Mouse (Mus musculus): ENCODE results near the gene Pick1.
A peak's percentile ranks its signal among the peaks of the same experiment; 100 is the strongest.

Gene Pick1

DNA sequence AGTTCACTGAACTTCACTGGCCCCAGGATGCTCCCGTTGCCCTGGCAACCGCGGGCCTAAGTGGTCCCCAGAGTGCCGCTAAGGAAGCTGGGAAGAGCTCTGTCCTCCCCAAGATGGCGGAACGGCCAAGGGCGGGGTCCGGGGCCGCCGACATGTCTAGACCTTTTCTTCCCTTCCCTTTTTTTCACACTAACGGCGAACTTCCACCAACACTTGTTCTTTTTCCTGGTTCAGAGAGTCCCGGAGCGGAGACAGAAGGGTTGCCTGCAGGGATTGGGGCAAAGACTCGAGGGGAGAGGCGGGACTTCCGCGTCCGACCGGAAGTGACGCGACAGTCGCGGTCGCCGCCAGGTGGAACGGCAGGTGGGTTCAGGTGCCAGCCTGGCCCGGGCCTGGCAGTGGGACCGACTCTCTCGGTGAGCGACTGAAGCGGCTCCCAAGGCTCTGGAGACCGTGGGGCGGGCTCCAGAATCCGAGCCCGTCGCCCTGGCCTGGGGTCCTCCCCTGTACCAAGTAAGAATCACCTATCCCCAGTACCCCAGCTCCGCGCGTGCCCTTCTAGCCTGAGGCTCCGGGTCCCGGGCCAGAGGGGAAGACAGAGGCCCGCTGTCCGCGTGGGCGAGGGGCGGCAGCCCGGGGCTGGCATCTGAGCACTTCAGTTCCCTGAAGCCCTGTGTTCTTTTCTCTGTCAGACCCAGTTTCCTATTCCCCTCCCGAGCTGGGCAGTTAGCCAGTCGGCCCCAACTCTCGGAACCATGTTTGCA, at the start of gene Pick1, which contains the start of gene Gm49486:
TSS of gene Pick1 (plus strand) at position 116 of the 764 bp plus-strand sequence.
TSS of gene Gm49486 (plus strand) at position 334 of the 764 bp plus-strand sequence.
- no peak; the same call in 1 of the 2 replicates for TF ChIP-seq GATA4 (IDR thresholded peaks at IDR 0.05; ENCODE audit: insufficient replicate concordance, low read length)

DNA sequence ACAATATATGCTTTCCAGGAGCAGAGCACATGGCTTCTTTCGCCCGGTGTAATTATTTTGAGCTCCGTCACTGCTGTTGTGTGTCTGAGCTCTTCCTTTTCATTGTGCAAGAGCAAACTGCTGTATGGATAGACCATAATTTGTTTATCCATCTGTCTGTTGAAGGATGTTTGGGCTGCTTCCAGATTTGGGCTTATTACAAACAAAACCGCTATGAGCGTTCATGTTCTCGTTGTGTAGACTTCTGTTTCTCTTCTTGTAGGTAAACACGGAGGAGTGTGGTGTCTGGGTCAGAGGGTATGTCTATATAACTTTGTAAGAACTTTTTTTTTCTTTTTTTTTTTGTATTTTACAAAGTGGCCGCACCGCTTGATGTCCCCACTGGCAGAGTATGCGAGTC, 43.8 kb upstream of the Pick1 start:
- no peak for TF ChIP-seq GATA4 (IDR thresholded peaks at IDR 0.05; ENCODE audit: insufficient replicate concordance, low read length)

DNA sequence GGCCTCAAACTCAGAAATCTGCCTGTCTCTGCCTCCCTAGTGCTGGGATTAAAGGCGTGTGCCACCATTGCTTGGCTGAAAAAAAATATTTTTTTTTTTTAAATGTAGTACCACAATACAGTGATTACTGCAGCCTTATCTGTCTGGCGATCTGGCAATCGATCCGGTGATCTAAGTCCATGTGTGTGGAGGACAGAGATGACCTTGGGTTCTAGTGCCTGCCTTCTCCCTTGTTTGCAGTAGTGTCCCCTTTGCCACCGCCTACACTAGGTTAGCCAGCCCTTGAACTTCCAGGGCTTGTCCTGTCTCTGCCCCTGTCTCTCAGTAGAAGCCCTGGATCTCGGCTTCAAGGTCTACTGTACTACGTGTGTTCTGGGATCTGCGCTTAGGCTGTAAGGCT, 41.2 kb upstream of the Pick1 start:
- TF ChIP-seq GATA4 (IDR thresholded peaks at IDR 0.05; ENCODE audit: insufficient replicate concordance, low read length): peak; percentile 99

DNA sequence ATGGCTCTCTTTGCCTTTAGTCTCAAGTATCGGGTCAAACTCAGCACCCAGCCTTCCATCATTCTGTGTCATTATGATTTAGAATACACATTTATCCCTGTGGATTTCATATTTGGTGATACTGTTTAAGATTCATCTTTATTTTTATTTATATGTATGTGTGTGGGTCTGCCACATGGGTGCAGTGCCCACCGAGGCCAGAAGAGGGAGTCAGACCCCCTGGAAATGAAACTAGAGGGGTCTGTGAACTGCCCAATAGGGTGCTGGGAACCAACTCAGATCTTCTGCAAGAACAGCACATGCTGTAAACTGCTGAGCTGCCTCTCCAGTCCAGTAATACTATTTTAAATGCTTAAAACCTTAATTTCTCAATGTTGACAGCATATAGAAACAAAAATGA, 37.5 kb upstream of the Pick1 start:
- no peak for TF ChIP-seq GATA4 (IDR thresholded peaks at IDR 0.05; ENCODE audit: insufficient replicate concordance, low read length)

DNA sequence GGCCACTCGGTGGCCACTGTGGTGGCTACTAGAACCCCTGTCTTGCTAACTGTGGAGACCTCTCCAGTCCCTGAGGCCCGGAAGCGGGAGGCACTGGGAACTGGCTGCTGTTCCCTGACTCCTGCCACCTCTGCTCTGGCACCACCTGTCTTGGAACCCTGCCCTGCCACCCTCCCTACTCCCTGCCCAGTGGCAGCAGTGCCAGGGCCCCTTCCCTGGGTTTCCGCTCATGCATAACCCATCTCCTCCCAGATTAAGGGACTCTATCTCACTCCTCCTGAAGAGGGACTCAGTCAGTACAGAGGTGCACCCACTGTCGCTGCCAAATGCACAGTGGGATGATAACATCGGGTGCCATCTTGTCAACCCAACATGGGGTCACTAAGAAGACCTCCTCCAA, 36.5 kb upstream of the Pick1 start:
- TF ChIP-seq GATA4 (IDR thresholded peaks at IDR 0.05; ENCODE audit: insufficient replicate concordance, low read length): no peak

DNA sequence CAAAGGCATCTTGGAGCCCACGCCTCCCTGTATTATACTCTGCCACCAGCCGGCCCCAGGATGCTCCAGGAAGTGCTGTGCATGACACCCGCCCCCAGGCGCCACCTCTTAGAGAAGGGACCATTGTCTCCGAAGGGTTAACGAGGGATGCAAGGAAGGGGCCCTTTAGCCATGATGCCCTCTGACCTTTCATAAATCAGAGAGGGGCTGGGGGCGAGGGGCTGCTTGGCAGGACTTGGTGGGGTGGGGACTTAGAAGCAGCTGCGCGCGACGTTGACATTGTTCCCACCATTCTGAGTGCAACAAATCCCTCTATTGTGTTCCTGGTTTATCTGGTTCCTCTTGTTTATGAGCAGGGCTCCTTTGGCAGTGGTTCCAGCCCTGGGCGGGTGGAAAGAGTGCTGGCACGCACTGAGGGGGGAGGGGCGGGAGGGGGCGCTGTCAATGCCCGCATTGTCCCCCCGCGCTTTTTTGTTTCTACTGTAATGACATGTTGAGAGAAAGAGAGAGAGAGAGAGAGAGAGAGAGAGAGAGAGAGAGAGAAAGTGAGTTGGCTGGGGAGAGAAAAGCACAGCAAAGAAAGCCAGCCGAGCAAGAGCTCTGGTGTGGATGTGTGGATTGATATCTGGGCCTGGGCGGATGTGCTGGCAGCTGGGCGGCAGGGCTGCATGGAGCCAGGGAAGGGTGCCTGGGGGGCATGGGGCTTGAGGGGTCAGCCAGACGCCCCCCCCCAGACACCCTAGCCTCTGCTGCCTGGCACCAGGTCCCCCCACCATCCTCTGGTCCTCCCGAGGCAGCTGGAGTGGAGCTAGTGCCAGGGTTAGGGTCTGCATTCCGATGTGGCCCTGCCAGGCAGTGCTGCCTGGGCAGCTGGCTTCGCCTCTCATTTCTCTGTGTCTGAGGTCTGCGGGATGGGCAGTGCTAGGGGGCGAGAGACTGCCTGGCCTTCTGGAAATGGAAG, 35.8 kb upstream of the Pick1 start:
- TF ChIP-seq GATA4 (IDR thresholded peaks at IDR 0.05; ENCODE audit: insufficient replicate concordance, low read length): no peak

DNA sequence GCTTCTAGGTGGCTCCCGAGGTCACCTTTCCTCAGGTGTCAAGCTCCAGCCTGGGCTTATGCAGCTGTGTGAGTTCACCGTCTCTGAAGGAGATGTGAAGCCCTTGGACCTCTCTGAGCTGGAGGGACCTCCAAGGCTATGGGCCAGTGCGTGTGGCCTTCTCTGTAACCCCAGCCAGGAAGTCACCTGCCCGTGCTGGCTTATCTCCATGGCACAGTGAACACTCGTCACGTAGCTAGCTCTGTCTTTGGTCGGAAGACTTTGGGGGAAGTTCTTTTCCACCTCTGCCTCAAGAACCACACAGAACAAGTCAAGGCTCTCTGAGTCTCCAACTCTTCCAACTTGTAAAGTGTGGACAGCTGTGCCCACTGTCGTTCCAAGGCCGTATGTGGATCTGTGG, 34.9 kb upstream of the Pick1 start:
- TF ChIP-seq GATA4 (IDR thresholded peaks at IDR 0.05; ENCODE audit: insufficient replicate concordance, low read length): no peak

DNA sequence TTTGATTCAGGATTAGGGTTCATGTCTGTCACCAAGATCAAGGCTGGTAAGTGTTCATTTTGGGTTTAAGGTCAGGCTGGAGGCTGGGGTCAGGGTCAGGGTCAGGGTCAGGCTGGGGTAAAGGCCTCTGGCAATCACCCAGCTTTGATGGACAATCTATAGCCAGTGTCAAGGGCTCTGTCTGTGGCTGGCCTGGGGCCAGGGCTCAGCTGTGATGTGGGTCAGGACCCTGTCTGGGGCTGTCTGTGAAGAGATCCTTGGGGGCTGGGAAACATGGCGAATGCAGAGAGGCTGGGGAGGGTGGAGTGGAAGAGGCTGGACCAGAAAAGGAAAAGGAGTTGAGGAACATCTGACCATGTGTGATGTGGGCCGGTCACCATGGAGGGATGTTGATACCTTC, 34.0 kb upstream of the Pick1 start:
- TF ChIP-seq GATA4 (IDR thresholded peaks at IDR 0.05; ENCODE audit: insufficient replicate concordance, low read length): no peak

DNA sequence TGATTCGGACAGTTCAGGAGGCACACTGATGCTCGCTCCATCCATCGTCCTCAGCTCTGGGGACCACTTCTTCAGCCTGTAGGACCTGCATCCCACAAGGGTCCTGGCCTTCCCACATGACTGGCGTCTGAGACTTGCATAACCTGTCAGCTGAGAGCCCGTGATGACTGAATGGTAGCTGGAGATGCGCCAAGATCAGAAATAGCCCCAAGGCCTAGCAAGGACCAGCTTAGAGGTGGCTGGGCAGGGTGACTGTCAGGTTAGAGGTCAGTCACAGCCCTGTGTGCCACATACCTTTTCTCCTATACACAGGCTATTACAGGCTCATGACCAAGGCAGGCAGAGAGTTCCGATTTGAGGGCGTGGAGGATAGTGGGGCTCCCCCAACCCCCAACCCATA, 33.5 kb upstream of the Pick1 start:
- no peak for TF ChIP-seq GATA4 (IDR thresholded peaks at IDR 0.05; ENCODE audit: insufficient replicate concordance, low read length)

DNA sequence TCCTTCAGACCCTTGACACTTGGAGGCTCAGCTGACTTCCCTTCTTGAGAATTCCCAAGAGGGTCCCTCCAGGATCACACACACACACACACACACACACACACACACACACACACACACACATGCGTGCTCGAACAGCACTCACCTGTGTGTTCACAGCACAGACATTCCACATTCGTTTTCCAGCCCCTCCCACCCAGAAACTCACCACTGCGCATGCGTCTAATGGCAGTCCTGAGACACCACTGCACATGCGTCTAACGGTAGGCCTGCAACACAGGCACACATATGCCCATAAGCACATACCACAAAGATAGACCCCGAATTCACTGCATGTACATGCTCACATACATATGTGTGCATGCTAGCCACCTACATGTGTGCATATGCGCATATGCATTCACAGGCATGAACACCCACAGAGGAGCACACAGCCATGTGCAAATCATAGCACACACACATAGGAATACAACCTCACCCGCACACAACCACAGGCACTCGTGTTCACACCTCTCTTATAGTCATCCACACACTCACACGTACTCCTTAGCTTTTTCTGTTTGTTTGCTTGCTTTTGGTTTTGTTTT, 29.5 kb upstream of the Pick1 start:
- no peak for TF ChIP-seq GATA4 (IDR thresholded peaks at IDR 0.05; ENCODE audit: insufficient replicate concordance, low read length)

DNA sequence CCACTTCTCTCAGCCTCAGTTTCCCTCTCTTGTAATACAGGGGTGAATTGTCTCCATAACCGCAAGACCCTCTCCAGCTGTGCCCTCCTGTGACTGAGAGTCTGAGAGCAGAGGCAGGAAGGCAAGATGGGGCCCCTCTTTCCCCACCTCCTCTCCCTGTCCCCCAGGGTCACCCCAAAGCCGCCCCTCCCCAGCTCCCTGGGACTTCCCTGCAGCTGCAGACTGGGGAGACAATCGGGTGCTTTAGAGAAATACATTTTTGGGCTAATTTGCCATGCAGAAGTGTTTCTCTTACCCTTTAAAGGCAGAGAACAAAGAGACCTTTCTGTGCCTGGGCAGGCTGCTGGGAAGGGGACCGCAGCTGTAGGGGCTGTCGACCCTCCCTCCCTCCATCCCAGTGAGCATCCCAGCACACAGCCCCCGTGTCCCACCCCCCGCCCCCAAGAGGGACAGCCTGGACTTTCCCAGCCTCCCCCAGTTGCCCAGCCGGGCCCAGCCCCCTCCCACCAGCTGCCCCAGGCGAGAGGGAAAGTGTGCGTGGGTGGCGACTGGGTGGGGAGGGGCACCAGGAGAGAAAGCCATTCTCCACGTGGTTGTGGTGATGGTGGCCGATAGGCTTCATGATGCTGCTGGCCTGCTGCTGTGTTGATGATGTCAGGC, 27.4 kb upstream of the Pick1 start:
- no peak for TF ChIP-seq GATA4 (IDR thresholded peaks at IDR 0.05; ENCODE audit: insufficient replicate concordance, low read length)

DNA sequence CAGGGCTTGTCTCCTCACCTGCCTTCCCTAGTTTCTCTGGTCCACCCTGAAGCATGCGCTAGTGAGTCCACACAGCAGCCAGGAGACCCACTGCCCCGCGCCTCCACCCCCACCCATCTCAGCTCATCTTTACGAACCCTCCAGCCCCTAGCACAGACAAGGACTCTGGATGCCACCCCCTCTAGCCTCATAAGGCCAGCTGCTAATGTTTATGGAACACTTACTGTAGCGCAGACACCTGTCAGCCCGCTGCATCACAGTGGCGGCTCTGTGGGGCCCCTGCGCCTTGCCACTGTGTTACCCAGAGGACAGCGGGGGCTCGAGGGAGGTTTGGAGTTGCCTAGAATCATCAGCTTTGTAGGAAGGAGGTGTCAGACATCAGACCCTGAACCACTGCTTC, 26.4 kb upstream of the Pick1 start:
- no peak for TF ChIP-seq GATA4 (IDR thresholded peaks at IDR 0.05; ENCODE audit: insufficient replicate concordance, low read length)

DNA sequence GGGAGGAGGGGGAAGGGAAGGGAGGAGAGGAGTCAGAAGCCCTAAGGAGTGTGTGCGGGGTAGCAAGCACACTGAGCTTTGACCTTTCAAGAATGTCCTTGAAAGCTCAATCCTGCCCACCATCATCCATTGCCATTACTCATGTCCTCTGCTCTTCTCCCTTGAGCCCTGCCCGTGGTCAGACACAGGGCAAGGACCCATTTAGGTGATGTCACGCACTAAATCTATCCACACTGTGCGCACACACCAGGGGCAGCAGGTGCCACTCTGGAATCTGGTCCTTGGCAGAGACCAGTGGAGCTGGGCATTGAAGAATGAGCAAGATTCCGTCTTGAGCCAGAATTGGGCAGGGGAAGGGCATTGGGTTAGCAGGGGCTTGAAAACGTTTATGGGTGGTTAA, 20.8 kb upstream of the Pick1 start:
- TF ChIP-seq GATA4 (IDR thresholded peaks at IDR 0.05; ENCODE audit: insufficient replicate concordance, low read length): no peak

DNA sequence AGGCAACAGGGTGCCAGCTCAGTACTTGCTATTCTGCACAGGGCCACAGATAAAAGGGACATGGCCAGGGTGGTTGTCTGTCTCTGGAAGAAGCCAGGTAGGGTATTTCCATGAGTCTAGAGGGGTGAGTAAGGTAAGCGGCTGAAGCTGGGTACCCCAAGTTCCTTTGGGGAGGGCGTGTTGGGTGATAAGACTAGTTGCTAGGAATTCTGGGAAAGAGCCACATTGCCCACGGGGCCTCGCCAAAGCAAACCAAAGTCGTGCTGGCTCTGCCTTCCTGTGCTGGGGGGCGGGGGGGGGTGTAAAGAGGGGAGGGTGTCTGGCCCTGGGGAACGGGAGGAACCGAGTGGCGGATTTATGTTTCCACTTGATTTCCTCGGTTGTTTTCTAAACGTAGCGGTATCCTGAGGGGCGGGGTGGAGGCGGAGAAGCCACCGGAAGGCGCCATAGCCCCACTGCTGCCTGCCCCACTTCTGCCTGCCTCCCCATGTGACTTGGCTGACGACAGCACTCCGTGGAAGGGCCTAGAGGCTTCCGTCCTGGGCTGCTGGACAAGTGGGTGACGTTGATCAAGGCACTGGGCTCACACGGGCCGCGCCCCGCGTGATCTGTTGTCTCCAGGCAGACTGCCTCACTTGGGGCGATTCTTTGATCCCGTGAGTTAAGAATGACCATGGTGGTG, 20.1 kb upstream of the Pick1 start:
- TF ChIP-seq GATA4 (IDR thresholded peaks at IDR 0.05; ENCODE audit: insufficient replicate concordance, low read length): no peak

DNA sequence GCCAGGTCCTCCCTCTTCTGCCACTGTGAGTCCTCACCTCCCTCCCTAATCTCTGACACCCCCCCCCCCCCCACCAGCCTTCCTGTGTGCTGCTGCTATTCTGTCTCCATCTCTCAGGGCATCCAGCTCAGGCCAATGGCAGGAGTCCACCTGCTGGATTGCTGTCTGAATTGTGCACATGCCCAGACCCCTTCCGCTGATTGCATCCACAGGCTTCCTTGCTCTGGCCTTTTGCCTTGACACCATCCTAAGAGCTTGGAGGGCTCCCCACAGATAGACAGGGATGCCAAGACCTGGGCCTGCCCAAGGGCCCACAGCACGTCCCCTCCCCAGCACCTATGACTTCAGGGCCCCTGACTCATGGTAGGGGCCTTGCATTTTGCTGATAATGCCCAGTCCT, 18.6 kb upstream of the Pick1 start:
- TF ChIP-seq GATA4 (IDR thresholded peaks at IDR 0.05; ENCODE audit: insufficient replicate concordance, low read length): no peak

Data from liver, adult (tissue).